Mouse (Mus musculus): ENCODE results near the gene Gm3409.
"Not testable (repeated sequence)": the region's sequence is repeated elsewhere in the genome, so short reads cannot be mapped to it uniquely, and the experiment has no call there.

Gene Gm3409

DNA sequence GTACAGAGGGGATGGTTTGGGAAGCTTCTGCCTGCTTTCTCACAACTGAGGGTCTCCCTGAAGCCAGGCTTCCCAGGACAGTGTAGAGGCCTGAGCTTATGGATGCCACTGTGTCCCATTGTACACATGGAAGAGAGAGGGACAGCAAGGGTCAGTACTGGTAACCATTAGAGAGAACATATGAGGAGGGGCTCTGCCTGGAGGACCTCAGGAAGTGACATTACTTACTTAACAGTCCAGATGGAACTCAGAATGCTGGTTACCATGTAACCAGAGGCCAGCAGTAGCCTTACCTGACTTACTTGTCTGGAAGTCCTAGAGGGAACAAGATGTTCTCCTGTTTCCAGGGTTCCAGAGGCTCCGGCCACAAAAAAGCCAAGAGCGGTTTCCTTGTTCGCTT is at the start of gene Gm3409:
Gm3409 (plus strand) TSS at position 301 of the 400 bp plus-strand sequence.
- DNase-seq (ENCODE audit: low read depth), result not testable (repeated sequence)

- peak; percentile 5 for DNase-seq (ENCODE audit: low read depth)
These were observed 48.5 kb upstream of the Gm3409 start for GRCm38 (mm10) chr5:146488959-146489358.

- not testable (repeated sequence) for DNase-seq (ENCODE audit: low read depth)
These were observed 46.4 kb upstream of the Gm3409 start, which contains the start of gene Gm6370 for GRCm38 (mm10) chr5:146491063-146491462. Gm6370 (plus strand) TSS chr5:146491363.

DNA sequence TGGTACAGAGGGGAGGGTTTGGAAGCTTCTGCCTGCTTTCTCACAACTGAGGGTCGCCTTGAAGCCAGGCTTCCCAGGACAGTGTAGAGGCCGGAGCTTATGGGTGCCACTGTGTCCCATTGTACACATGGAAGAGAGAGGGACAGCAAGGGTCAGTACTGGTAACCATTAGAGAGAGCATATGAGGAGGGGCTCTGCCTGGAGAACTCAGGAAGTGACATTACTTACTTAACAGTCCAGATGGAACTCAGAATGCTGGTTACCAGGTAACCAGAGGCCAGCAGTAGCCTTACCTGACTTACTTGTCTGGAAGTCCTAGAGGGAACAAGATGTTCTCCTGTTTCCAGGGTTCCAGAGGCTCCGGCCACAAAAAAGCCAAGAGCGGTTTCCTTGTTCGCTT is 35.3 kb upstream of the Gm3409 start, which contains the start of gene 4930449I24Rik:
4930449I24Rik (plus strand) TSS at position 301 of the 400 bp plus-strand sequence.
- not testable (repeated sequence) for DNase-seq (ENCODE audit: low read depth)

DNA sequence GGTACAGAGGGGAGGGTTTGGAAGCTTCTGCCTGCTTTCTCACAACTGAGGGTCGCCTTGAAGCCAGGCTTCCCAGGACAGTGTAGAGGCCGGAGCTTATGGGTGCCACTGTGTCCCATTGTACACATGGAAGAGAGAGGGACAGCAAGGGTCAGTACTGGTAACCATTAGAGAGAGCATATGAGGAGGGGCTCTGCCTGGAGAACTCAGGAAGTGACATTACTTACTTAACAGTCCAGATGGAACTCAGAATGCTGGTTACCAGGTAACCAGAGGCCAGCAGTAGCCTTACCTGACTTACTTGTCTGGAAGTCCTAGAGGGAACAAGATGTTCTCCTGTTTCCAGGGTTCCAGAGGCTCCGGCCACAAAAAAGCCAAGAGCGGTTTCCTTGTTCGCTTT is 23.6 kb upstream of the Gm3409 start, which contains the start of gene Gm3402:
Gm3402 (plus strand) TSS at position 301 of the 400 bp plus-strand sequence.
- DNase-seq (ENCODE audit: low read depth), result not testable (repeated sequence)

DNA sequence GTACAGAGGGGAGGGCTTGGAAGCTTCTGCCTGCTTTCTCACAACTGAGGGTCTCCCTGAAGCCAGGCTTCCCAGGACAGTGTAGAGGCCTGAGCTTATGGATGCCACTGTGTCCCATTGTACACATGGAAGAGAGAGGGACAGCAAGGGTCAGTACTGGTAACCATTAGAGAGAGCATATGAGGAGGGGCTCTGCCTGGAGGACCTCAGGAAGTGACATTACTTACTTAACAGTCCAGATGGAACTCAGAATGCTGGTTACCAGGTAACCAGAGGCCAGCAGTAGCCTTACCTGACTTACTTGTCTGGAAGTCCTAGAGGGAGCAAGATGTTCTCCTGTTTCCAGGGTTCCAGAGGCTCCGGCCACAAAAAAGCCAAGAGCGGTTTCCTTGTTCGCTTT is 11.9 kb upstream of the Gm3409 start, which contains the start of gene Gm3404:
Gm3404 (plus strand) TSS at position 301 of the 400 bp plus-strand sequence.
- not testable (repeated sequence) for DNase-seq (ENCODE audit: low read depth)

- DNase-seq (ENCODE audit: low read depth), result not testable (repeated sequence)
These were observed 18.4 kb downstream of the Gm3409 start, which contains the start of gene Gm3415 for GRCm38 (mm10) chr5:146555836-146556235. Gm3415 (plus strand) TSS chr5:146556136.

DNA sequence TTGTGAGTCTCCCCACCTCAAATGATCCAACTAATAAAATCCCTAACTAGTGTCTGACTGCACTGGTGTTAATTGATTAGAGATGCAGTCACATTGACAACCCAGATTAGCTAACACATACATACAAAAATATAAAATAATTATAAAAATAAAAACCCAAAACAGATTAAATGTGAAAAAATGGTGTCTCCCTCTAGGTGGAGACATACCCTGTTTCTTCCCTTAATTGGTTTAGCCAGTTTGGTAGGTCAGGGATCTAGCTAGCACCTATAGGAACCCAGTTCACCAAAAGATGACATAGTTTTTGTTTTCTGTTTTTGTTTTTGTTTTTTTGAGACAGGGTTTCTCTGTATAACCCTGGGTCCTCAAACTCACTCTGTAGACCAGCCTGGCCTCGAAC is 26.8 kb downstream of the Gm3409 start:
- DNase-seq (ENCODE audit: low read depth), result no peak

GRCm38 (mm10) chr5:146567054-146567453 is 29.6 kb downstream of the Gm3409 start:
- peak; percentile 42 for DNase-seq (ENCODE audit: low read depth)

DNA sequence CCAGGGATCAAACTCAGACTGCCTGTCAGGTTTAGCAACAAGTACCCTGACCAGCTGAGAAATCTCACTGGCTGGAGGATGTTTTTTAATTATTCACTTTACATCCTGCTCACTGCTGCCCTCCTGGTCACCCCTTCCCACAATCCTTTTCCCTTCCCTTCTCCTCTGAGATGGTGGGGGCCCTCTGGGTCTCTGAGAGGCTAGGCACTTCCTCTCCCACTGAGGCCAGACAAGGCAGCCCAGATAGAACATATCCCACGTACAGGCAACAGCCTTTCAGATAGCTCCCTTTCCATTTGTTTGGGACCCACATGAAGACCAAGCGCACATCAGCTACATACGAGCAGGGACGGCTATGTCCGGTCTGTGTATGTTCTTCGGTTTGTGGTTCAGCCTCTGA is 32.7 kb downstream of the Gm3409 start:
- DNase-seq (ENCODE audit: low read depth), result not testable (repeated sequence)

DNA sequence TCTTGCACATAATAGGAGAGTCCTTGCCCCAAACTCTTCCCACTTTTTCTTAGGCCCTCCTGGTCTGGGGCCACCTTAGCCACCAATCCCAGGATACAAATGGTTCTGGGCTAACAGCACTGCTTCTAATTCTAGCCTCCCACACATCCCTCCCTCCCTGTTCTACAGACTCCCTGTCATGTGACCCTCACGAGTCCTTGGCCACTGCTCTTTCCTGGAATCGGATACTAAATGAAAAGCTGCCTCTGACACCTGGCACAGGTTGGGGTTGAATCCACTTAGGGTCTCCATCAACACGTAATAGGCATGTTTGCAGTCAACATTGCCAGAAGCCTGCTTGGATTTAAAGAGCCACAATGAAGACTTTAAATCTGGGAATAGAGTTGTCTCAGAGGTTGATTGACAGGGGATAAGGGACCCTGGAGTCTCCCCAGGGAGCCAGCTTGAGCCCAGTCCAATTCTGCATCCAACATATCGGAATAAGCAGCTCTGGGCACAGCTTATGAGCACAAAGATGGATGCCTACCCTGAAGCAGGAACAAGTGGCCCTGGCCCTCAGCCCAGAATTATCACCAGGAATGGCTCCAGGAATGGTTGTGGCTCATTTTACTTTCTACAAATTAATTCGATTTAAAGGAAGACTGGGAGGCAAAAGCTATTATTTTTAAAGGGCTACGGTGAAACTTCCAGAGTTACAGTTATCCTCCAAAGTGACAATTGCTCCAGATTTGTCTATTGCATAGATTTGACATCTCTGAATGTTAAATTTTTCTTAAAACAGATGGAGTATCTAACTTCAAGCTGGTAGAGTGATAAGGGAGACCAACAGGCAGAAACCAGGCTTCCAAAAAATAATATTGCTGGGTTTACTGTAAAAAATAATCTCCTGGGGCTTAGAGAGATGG is 34.6 kb downstream of the Gm3409 start:
- DNase-seq (ENCODE audit: low read depth), result not testable (repeated sequence)

- not testable (repeated sequence) for DNase-seq (ENCODE audit: low read depth)
These were observed 35.2 kb downstream of the Gm3409 start for GRCm38 (mm10) chr5:146572735-146573042.

DNA sequence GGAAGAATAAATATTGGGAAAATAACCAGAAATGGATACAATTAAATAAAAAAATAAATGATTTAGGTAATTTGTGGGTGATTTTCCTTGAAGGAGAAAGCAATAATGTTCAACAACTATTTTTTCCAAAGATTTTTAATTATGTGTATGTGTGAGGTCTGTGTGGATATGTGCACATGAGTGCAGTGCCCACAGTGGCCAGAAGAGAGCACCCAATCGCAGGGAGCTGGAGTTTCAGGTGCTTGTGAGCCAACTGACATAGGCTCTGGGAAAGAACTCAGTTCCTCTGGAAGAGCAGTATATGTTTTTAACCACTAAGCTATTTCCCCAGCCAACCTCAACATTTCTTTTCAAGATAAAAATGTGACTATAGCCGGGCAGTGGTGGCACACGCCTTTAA is 39.2 kb downstream of the Gm3409 start:
- DNase-seq (ENCODE audit: low read depth), result no peak

DNA sequence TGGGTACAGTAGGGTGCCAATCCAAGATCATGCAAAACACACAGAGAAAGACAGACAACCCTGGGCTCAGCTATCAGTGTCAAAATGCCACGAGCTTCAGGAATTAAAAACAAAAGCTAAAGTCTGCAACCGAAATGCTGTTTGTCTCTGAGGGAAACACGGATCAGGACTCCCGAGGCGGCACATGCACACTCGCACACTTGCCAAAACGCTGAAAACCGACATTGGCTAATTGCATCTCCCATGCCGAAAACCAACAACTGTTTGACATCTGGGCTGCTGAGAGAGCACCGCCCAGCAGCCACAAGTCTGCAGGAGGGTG is 46.7 kb downstream of the Gm3409 start:
- DNase-seq (ENCODE audit: low read depth), result no peak

DNA sequence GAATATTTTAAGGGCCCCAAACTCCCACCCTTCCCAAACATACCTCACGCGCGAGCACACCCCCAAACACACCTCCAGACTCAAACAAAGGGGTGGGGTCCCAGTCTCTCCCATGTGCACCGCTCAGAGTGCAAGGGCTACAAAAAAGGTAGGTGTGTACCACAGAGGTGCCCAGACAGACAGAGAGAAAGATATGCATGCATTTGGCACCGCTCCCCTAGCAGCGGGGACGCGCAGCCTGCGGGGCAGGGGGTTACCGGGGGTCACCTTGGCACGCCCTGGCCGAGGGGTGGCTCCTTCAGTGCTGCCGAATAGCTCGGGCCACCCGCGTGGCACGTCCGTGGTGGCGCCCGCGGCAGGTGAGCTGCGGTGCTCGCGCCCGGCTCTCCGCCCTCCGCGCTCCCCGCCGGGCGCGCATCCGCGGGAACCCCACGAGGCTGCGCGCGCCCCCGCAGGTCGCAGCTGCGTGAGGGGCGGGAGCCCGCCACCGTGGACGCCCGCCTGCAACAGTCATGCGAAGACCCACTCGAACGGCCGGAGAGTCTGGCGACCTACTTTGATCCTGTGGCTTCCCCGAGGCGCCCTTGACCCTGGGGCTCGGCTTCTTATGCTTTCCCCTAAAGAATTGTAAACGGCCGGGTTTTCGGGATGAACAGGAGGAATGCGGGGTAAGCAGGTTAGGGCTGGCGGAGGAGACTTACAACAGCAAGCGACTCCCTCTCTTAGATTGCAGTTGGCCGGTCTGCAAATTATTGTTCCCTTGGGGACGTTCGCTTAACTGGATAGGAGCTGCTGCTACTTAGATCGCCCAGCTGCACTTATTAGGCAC is 47.2 kb downstream of the Gm3409 start, which contains the start of gene Gpr12:
Gpr12 (minus strand) TSS at position 762 of the 829 bp plus-strand sequence.
- no peak for DNase-seq (ENCODE audit: low read depth)

GRCm38 (mm10) chr5:146585307-146585651 is 47.8 kb downstream of the Gm3409 start:
- DNase-seq (ENCODE audit: low read depth), result no peak

GRCm38 (mm10) chr5:146586357-146587070 is 49.1 kb downstream of the Gm3409 start:
- DNase-seq (ENCODE audit: low read depth), result no peak

All from induced T-regulatory cell, adult 2 months (primary cell).